Mouse (Mus musculus): Measurements from ENCODE around the gene Entpd1.
A peak's percentile ranks its signal among the peaks of the same experiment; 100 is the strongest.

Entpd1 gene

DNA sequence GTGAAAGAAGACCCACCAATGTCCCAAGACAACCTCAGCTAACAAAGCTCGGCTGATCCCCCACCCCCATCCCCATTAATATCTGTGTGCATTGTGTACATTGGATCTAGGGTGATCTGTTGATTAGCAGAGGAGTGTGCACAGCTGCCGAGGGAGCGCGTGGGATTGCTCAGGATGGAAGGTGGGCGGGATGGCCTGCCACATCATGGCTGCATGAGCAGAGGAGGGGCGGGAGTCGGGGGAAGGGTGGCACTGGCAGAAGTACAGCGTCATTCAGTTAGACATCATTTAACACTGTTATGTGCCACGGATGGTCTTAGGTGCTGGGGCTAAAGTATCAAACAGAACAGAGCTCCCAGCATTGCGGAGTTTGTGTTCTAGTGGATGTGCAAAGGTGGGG, 111.3 kb downstream of the Entpd1 start:
- no peak for DNase-seq (ENCODE audit: low spot score)

DNA sequence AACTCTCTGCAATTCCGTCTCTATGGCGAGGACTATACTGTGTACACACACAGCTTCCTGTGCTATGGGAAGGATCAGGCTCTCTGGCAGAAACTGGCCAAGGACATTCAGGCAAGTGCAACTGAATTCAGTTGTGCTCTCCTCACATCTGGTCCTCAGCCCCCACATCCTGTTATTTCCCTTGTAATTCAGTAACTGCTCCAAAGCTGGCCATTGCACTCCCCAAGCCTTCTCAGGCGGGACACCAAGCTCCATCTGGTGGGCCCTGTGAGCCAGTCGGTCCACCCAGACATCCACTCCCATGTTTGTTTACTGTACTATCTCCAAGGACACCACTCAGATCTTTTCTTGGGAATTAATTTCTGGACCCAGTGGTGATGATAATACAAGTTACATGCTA, 114.0 kb downstream of the Entpd1 start:
- no peak for DNase-seq (ENCODE audit: low spot score)

DNA sequence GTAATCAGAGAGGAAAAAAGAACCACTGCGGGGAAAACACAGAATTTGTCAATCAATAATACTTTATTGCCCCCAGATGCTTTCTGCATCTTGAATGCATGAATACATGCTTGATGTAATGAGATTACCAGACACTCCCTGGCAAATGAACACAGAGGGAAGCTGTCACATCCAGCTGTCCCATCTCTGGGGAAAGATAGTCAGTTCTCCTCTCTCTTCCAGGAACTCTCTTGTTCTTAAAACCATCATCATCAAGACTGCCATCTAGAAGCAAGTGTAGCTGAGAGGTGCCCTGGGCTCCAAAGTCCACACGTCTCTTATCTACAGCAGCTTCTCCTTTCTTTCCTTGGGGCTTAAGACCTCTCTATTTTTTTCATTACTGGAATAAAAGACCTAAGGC, 114.4 kb downstream of the Entpd1 start:
- DNase-seq (ENCODE audit: low spot score) = no peak

DNA sequence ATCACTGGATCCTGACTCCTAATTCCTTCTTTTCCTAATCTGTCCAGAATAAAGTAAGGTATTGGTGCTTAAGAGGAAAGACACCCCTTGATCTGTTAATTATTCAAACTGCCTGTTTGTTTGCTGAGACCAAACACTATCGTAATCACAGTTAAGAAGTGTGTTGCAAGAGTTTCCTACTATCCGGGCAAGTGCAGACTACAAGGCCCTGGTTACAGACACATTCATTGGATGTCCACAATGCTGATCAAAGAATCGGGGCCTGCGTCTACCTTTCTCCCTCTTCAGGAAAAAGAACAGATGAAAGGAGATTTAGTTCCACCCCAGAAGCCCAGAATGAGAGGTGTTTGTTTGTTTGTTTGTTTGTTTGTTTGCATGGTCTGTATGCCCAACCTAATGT, 116.0 kb downstream of the Entpd1 start:
- DNase-seq (ENCODE audit: low spot score) = no peak

DNA sequence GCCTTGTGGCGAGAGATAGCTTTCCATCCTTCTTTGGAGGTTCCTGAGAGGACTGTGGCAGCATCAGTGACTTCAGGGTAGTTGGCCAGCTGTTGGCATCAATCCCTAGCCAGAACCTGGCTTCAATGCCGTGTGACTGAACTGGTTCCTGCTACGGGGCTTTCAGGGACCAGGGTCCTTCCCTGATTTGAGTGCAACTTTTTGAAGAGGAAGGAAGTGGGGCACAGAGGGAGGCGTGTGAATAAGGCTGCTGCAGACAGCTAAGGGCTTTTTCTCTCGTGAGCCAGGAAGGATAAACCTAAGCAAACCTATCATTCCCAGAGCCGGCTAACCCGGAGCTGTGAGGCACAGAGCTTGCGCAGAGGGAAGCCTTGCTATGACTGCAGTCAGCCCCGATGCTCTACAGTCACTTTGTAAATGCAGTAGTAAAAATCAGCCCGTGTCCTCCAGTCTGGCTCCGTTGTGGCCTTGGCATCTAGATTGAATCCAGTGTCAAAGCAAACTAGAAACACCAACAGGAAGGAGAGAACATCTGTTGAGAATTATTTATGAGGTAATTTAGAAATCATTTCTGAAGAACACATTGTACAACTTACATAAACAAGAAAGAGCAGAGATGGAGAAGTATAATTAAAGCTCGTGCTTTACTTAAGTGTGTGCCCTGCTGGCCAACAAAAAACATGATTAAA, 116.7 kb downstream of the Entpd1 start:
- no peak for DNase-seq (ENCODE audit: low spot score)

DNA sequence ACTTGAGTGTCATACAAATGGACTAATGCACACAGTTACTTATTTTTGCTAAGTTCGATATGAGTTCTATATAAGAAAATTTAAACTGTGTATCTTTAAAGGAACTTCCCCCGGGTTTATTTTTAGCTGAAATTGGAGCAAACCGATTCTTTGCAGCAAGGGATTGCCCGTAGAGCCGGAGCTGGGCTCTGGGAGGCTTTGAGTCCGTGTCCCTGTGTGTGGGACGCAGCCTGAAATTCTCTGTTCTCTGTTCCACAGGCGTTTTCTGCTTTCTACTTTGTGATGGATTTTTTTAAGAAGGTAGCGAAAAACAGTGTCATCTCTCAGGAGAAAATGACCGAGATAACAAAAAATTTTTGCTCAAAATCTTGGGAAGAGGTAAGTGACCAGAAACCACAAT, 121.2 kb downstream of the Entpd1 start:
- no peak for DNase-seq (ENCODE audit: low spot score)

DNA sequence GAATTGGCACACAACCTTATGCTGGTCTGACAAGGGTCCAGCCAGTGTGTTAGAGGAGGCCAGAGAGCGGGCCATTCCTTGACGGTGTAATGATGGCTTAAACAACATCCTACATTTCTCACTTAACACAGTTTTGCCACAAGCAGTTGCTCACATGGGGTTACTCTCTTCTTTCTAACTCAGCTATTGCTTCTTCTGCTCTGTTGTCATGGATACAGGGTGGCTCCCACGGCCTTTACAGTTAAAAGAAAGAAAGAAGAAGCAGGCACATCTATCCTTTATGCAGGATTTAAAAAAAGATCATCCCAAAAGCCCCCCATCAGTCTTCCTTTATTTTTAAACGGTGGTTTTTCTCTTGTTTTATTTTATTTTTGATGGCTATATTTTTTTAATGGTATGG, 121.7 kb downstream of the Entpd1 start:
- no peak for DNase-seq (ENCODE audit: low spot score)

DNA sequence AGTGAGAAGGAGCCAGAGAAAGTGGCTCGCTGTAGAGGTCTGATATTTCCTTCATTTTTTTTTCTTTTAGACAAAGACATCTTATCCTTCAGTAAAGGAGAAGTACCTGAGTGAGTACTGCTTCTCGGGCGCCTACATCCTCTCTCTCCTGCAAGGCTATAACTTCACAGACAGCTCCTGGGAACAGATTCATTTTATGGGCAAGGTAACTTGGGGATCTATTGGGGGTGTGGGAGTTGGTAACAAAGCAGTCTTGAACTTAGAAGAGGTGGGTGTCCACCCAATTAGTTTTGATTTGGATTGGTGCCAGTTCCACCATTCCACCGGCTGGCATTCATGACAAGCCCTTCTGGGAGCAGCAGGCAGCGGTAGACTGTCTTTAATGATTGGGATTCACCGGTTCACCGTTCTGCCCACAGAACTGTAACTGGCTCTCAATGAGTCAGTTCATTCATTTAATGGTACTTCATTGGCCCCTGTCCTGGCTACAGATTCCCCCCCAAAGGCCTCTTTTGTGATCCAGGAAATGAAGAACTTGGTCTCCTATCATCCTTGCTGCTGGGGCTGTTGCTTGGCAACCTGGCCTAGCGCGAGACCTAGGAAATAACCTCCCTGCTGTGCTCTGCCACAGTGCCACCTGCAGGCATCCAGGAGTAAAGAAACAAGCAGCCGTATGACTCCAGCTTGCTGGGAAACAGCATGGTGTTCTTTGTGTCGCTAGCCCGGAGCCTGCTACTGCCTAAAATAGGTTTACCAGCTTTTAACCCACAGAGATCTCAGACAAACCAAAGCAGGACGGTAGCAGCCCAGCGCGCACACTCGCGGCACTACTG, 124.7 kb downstream of the Entpd1 start:
- DNase-seq (ENCODE audit: low spot score) = peak; percentile 19

DNA sequence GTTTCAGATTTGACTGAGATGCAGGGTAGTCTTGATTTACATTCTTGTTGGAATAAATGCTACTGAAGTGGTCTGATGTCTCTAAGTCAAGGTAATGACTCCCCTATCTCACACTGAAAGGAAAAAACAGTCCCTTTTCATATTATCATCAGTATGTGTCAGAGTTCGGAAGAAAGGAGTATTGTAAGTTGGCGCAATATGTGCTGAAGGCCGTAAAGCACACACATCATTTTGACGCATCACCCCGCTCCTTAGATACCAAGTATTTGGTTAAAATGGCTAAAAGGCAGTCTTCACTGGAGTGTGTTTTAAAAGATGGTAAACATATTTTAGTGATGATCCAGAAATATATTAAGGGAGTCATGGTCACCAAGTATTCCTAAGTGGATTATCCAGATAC, 125.4 kb downstream of the Entpd1 start:
- no peak for DNase-seq (ENCODE audit: low spot score)

DNA sequence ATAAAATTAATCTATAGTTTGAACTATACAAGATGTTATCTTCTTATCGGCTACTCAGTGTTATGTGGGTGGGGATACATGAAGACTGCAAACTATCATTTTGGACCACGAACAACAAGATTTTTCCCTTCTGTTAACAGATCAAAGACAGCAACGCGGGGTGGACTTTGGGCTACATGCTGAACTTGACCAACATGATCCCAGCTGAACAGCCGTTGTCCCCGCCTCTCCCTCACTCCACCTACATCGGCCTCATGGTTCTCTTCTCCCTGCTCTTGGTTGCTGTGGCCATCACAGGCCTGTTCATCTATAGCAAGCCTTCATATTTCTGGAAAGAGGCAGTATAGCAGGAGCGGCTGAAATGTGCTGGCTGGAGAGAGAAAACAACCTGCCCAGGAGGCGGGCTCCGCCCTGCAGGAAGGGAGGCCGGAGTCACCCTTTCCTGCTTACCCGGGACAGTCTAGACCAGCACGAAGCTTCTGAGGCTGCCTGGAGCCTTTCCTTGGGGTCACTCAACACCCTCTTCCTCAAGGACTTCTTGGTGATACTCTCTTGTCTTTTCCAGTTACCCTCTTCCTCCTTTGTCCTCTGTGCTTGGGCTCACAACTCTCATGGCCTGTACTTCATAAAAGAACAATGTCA, 126.6 kb downstream of the Entpd1 start:
- no peak for DNase-seq (ENCODE audit: low spot score)

DNA sequence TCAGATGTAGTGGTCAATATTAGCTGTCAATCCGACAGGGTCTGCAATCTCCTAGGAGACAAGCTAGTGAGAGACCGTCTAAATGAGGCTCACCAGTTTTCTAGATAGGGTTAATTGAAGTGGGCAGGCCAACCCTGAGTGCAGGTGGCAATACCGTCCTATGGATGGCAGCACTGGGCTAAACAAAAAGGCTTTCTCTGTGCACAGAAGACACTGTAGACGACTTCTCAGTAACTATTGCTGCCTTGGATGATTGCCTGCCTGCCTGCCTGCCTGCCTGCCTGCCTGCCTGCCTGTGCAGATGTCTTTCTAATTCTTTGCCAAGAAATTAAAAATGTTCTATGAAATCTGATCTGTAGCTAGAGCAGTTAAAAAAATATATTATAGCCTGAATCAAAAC, 134.4 kb downstream of the Entpd1 start:
- no peak for DNase-seq (ENCODE audit: low spot score)

DNA sequence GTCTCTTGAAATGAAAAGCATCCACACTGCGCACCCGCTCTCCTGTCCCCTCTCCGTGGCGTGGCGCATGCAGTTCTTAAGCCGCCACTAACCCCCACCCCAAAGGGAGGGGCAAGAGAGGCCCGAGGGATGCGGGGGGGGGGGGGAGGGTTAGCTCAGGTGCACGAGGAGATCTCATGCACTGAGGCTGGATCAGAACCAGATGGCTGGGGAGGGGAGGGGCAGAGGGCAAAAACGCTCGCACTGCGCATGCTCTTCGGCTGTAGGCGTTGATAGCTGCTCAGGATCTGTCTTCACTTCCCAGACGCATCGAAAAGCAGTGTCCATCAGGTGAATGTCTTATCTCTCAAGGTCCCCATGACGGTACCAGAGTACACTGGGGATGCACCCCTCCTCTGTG, 136.4 kb downstream of the Entpd1 start, which contains the start of gene Cc2d2b:
TSS of gene Cc2d2b (plus strand) at position 195 of the 400 bp plus-strand sequence.
- no peak for DNase-seq (ENCODE audit: low spot score)

DNA sequence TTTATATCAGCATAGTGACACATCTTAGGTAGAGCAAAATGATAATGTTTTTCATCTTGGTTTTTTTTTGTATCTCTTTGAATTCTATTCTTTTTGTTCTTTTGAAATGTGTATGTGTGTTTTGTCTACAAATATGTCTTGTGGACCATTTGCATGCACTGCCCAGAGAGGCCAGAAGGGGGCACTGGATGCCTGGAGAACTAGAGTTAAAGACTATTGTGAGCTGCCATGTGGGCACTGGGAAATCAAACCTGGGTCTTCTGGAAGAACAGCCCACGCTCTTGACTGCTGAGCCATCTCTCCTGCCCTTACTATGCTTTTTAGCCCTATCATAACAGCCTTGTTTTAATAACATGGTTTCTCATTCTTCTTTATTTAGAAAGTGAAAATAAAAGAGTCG, 142.1 kb downstream of the Entpd1 start:
- peak; percentile 65 for DNase-seq (ENCODE audit: low spot score)

DNA sequence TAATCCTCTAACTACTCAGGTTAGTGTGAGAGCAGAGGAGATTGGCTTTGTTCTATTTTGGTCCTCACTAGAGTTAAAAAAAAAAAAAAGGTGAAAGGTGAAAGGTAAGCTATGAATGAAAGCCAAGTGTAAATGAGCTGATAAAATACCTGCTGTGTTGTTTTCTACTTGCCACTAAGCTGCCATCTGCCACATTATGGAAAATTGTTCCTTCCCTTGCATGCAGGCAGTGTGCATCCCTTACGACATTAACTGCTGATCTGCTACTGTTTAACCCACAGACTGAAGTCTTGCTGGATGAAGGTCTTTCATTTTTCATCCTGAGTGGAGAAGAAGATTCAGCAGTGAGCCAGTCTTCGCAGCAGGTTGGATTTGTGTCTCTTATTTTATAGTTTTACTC, 147.9 kb downstream of the Entpd1 start:
- DNase-seq (ENCODE audit: low spot score) = no peak

DNA sequence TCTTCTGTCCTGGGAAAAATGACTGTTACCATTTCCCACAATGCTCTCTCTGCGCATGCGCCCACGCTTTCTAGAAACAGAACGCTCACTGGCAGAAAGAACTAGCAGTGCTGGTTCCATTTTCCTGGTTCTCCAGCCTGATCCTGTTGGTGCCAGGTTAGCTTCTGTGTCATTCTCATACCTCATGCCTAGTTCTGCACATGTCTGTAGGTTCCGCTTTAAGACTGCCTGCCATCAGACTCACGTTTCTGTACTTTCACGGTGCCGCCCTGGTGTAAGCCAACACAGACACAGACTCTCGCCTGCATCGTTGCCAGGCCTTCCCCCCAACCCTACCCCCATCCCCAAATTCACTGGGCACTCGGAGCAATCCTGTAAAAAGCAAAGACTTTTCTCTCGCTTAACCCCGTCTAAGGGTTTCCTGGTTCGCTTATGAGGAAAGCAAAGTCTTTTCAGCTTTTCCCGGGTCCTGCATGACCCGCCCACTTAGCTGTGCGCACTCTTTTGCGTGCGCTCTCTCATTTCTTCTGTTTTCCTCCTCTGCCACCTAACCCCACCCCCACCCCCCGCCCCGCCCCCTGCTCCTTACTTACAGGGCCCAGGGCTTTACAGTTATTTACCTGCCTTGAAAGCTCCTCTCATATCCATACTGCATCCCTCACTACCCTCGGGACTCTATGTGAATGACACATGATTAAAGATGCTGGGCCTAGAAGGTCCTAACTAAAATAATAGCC, 150.0 kb downstream of the Entpd1 start:
- DNase-seq (ENCODE audit: low spot score) = no peak

DNA sequence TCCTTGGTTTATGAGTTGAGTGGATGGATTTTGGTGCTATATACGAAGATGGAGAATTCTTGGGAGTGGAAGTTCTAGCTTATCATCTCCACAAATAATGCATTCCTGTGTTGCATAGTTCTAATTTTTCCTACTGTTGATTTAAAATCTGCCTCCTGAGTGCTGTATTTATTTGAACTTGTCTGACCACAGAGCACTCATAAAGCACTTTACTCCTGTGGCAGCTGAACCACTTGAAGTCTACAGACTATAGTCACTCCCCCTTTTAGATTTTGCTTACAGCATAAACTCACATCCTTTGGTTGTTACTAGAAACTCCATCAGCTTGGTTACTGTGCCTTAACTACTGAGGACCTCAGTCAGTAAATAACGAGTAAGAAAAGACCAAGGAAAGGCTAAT, 155.0 kb downstream of the Entpd1 start:
- DNase-seq (ENCODE audit: low spot score) = no peak

DNA sequence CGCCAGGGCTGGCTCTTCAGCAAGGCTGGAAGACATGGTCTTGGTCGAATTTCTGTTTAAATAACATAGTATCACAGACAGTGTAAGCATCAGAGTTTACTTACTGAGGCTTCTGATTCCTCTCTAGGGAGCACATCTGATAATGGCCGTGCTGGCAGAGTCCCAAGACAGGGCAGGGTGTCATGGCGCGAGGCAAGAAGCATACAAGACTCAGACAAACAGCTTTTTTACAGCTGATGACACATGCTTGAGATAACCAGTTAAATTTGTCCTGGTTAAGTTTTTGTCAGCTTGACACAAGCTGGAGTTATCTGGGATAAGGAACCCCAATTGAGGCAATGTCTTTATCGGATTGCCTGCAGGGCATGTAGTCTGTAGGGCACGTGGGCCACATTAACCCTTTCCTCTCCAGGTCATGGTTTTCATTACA, 157.2 kb downstream of the Entpd1 start:
- DNase-seq (ENCODE audit: low spot score) = peak; percentile 85

DNA sequence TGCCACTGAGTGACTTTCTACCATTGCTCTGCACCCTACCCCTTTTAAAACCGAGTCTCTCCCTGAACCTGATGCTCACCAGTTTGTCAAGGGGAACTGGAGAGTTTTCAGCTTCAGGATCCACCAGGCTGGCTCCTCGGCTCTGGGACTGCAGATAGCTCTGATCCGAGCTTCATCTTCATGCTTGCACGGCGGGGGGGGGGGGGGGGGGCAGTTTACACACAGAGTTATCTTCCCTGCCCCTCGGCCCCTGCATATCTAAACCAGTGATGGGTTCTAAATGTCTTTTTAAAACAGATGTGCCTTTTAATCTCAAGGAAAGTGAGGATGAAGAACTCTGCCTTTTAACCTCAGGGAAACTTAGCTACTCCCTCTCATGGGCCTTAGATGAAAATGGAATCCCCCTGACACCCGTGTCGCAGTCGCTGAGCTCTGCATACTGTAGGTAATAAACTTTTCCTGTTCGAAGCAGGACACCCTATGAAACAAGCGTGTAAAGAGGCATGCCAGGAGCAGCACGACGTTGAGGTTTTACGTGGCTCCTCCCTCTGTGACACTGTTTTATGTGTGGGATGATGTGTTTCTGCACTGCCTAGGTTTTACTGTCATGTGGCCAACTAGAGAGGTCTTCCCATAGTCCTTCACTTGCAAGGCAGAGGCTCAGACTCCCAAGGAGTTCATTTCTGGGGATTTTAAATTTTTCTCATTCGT, 176.0 kb downstream of the Entpd1 start:
- no peak for DNase-seq (ENCODE audit: low spot score)

DNA sequence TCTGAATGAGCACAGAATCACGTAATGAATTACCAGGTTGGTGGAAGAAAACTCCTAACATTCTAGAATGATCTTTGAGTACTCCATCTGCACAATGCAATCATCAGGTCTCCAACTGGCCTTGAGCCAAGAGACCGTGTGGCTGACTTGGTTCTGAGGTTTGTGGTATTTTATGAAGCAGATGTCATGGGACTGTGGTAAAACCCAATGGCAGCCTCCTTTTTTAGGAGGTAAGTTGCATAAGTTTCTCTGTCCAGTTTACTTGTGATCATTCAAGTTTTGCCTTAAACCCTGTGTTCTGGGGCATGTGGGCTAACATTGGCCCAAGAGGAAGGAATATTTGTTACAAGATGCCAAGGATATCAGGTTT, 176.5 kb downstream of the Entpd1 start:
- DNase-seq (ENCODE audit: low spot score) = no peak
